Mouse (Mus musculus): ENCODE data around the gene Gm49721. TPM values are rescaled to one million over a fixed set of nuclear protein-coding genes. Genes with fewer than 3 reads are reported as not detected.
"Not testable (repeated sequence)": the region's sequence is repeated elsewhere in the genome, so short reads cannot be mapped to it uniquely, and the experiment has no call there.

Gene Gm49721
- total RNA-seq, 2 experiments from 2014 or later: not detected

DNA sequence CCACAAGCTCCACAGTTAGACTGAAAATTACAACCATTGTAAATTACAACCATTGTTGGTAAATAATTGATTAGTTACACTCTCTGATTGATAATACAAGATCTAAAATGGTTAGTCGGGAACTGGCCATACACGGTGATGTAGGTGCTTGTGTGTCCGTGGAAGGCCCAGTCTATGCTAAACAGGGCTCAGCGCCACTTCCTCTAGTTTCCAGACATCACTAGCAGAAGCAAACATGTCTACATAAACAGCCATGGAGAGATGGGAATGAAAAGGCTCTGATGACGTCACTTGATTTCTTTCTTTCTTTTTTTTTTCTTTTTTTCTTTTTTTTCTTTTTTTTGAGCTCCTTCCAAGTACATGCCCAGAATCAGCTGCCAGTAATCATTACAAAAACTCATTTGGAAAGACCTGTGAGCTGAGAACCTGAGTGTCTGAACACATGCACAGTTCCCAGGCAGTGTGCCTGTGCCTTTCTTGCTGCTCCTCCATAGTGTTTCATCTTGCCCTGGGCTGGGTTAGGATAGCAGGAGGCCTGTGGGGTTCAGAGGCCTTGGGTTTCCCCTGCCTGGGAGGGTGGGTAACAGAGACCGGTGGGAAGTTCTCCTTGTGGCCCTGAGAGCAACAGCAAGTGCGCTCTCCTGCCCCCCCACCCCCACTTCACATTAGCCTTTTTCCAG lies 91.0 kb downstream of the Gm49721 start:
- DNase-seq; intact Hi-C loops (cut with DNase I): not testable (repeated sequence)

DNA sequence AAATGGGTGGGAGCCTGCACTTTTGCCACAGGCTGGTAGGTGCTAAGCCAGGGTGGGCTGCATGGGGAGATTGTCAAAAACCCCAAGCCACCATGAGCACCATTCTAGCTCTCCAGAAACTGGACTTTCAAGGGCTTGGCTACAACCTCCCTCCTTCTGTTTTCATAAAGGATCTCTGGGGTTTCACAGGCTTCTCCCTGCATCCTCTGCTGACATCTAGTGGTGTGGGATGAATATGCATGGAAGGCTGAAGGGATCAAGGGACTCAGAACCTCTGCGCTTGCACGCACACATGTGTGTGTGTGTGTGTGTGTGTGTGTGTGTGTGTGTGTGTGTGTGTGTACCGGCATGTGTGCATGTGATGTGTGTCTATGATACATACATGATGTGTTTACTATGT lies 95.8 kb downstream of the Gm49721 start:
- intact Hi-C loops (cut with DNase I): not testable (repeated sequence)
- DNase-seq: peak; percentile 52 to 68

DNA sequence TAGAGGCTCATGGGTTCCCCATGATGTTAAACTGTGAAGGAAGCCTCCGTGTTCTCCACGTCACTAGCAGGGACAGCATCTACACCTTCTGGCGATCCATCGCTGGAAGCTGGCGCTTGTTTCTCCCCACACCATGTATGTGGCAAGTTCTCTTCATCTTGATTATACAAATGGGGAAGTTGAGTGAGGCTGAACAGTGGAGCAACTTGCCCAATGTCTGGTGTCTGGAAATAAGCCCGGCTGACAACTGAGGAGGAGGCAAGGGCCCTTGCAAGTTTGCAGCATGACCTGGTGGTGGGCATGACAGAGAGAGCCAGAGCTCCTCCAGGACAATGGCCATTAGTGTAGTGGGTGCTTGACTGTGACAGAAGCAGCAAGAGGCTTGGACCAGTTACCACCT lies 96.8 kb downstream of the Gm49721 start:
- intact Hi-C loops (cut with DNase I): not testable (repeated sequence)

DNA sequence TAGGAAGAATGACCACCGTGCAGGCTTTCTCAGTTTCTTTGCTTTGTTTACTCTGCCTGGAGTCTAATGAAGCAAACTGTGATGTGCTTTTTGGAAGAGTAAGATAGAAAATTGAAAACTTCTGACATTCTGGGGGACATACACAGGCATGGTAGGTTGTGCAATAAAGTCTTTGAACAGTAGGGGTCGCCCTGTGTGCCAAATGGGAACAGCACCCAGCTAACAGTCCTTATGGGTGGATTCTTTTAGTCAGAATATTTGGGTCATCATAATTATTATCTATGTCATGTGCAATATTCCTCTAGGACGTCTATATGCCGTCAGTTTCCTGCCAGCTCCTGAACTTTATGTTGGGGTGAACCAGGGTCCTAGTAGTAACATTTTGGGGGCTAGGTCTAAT lies 100.9 kb downstream of the Gm49721 start:
- DNase-seq: peak; percentile 68 to 81
- intact Hi-C loops (cut with DNase I): not testable (repeated sequence)

More for the DNA sequence above, 96.8 kb downstream of the Gm49721 start:
- not testable (repeated sequence) for DNase-seq

DNA sequence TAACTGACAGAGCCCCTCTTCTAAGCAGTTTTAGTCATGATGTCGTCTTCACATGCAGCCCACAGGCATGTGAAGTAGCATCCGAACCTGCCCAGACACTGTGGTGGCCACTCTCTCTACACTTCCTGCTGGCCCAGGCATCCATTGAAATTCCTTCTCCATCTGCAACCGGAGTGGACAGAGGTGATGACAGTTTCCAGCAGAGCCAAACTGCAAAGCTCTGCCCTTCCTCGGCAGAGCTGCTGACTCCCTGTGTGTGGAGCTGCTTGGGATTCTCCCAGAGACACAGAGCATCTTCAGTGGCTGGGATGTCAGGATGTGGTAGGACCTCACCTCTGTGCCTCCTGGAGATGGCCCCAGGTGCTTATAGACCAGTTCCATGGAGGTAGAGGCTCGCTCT lies 105.8 kb downstream of the Gm49721 start:
- intact Hi-C loops (cut with DNase I); DNase-seq: not testable (repeated sequence)

DNA sequence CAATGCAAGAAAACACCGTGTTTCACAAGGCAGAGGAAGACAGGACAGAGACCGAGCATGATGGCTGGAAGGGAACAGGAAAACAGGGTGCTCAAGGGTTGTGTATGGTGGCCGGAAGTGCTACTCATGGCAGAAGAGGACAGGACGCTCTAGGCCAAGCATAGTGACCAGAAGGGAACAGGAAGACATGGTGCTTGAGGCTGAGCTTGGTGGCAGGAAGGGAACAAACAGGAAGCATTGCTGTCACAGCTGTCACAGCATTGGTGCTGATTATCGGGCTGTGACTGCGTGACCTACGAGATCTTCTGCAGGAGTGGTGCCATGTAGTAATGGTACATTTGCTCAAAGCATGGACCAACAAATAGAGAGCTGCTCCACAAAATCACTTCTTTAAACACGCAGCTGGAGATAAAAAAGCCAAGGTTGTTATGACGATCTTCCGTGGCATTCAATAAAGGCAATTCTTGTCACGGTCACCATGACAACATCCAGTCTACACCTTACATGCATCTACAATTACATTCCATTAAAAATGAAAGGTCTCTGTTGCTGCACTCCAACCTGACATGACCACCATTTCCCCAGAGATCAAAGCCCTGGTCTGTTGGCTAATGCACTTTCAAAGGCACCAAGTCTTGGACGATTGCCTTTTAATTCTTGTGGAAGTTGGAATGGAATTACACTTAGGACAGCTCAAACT lies 106.9 kb downstream of the Gm49721 start:
- DNase-seq; intact Hi-C loops (cut with DNase I): not testable (repeated sequence)

DNA sequence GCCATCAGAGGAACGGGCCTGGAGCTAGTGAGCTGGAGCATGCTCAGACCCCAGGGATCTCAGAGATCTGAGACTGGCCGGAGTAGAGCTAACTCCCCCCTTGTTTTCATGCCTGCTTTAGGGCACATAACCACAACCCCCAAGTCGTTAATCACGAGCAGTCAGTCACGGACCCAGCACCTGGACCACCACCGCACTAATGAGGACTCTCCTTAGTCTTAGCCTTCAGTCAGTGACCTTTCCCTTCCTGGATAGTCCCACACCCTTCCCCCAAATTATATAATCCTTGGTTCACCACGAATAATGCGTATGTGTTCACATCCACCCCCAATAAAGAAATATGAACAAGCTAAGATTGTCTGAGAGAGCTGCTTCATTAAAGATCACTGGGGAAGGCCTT lies 108.1 kb downstream of the Gm49721 start:
- intact Hi-C loops (cut with DNase I): not testable (repeated sequence)

More for the DNA sequence above, 108.1 kb downstream of the Gm49721 start:
- DNase-seq: not testable (repeated sequence)

Other genes with a start within 250 kb of the Gm49721 start
- 10 to 100 TPM; 68.1 to 83.6 TPM for gene Ezr, start 196.1 kb upstream of the Gm49721 start, total RNA-seq (2021)
- 10 to 100 TPM; 52.5 to 55.5 TPM for gene Rsph3b, start 30.2 kb upstream of the Gm49721 start, total RNA-seq (2021)
- 1 to 10 TPM; 9.1 to 10.0 TPM for gene Tagap1, start 17.7 kb upstream of the Gm49721 start, total RNA-seq (2021)
- gene Rnaset2b, start 8.3 kb upstream of the Gm49721 start, total RNA-seq (2021): 100 to 1,000 TPM; 191 to 203 TPM
- gene Gm1604a, start 46.7 kb downstream of the Gm49721 start, total RNA-seq (2021): not detected
- gene Rps6ka2, start 191.2 kb downstream of the Gm49721 start, total RNA-seq (2021): 10 to 100 TPM; 16.7 to 20.9 TPM

Data from heart, postnatal 10 days (tissue).